Mouse (Mus musculus): ENCODE results near the gene Dnm1. TPM values are rescaled to one million over a fixed set of nuclear protein-coding genes. Genes with fewer than 3 reads are reported as not detected.

Dnm1 gene
- polyA plus RNA-seq, 1 experiment from 2014 or later: 11.8 TPM

- no peak for ATAC-seq
- Histone ChIP-seq H3K9me3 (ENCODE audit: control insufficient read depth, low read length) (no peaks in the 10 kb centered on the region), H3K27ac (ENCODE audit: low read length) (no peak overlapping the region), H3K4me1 (ENCODE audit: control insufficient read depth, insufficient read depth, low read length) (peaks cover 4% of the 10 kb centered on the region; the same call in 1 of the 2 replicates), H3K4me2 (ENCODE audit: low read depth, low read length) (no peak overlapping the region), H3K27me3 (replicated peaks; ENCODE audit: control insufficient read depth, insufficient read depth, low read length) (no peaks in the 10 kb centered on the region; the same call in 1 of the 2 replicates), H3K4me3 (ENCODE audit: low read length) (no peak overlapping the region), H3K9ac (ENCODE audit: low read depth, low read length) (no peak overlapping the region), H3K36me3 (ENCODE audit: control insufficient read depth, insufficient read depth, low read length) (peaks cover 6% of the 10 kb centered on the region; the same call in 1 of the 2 replicates)
- WGBS: 81% methylated on average over 2 of the region's 2 CpGs
Measured at GRCm38 (mm10) chr2:32382689-32383088, 29.6 kb upstream of the Dnm1 start.

GRCm38 (mm10) chr2:32381775-32382223 is 28.7 kb upstream of the Dnm1 start, which contains the start of gene 1110008P14Rik:
Gene 1110008P14Rik, minus strand, starts transcription at chr2:32381938.
- Histone ChIP-seq H3K27ac (ENCODE audit: low read length) (no peak within 1 kb of the TSS), H3K27me3 (replicated peaks; ENCODE audit: control insufficient read depth, insufficient read depth, low read length) (no peaks in the 10 kb centered on the region; the same call in 1 of the 2 replicates), H3K36me3 (ENCODE audit: control insufficient read depth, insufficient read depth, low read length) (peaks cover 14% of the 10 kb centered on the region), H3K4me1 (ENCODE audit: control insufficient read depth, insufficient read depth, low read length) (peaks cover 4% of the 10 kb centered on the region; the same call in 1 of the 2 replicates), H3K4me3 (ENCODE audit: low read length) (peak within 1 kb of the TSS; percentile 75), H3K9me3 (ENCODE audit: control insufficient read depth, low read length) (no peaks in the 10 kb centered on the region), H3K4me2 (ENCODE audit: low read depth, low read length) (peak within 1 kb of the TSS; percentile 99), H3K9ac (ENCODE audit: low read depth, low read length) (peak within 1 kb of the TSS; percentile 72)
- ATAC-seq: peak; percentile 96
- WGBS: 1% methylated on average over 46 of the region's 47 CpGs

GRCm38 (mm10) chr2:32381141-32381774 is 28.1 kb upstream of the Dnm1 start:
- Histone ChIP-seq H3K27me3 (replicated peaks; ENCODE audit: control insufficient read depth, insufficient read depth, low read length) (no peaks in the 10 kb centered on the region; the same call in 1 of the 2 replicates), H3K4me1 (ENCODE audit: control insufficient read depth, insufficient read depth, low read length) (peaks cover 4% of the 10 kb centered on the region; the same call in 1 of the 2 replicates), H3K4me3 (ENCODE audit: low read length) (peak overlapping the region; percentile 75), H3K9me3 (ENCODE audit: control insufficient read depth, low read length) (no peaks in the 10 kb centered on the region), H3K36me3 (ENCODE audit: control insufficient read depth, insufficient read depth, low read length) (peaks cover 15% of the 10 kb centered on the region), H3K9ac (ENCODE audit: low read depth, low read length) (peak overlapping the region; percentile 72), H3K4me2 (ENCODE audit: low read depth, low read length) (peak overlapping the region; percentile 99), H3K27ac (ENCODE audit: low read length) (no peak overlapping the region)
- ATAC-seq: peak; percentile 47; the same call in 1 of the 2 replicates
- 1% methylated on average over 27 of the region's 27 CpGs for WGBS

GRCm38 (mm10) chr2:32380001-32380500 is 26.9 kb upstream of the Dnm1 start:
- Histone ChIP-seq H3K4me2 (ENCODE audit: low read depth, low read length) (no peak overlapping the region), H3K27me3 (replicated peaks; ENCODE audit: control insufficient read depth, insufficient read depth, low read length) (no peaks in the 10 kb centered on the region; the same call in 1 of the 2 replicates), H3K4me1 (ENCODE audit: control insufficient read depth, insufficient read depth, low read length) (peaks cover 4% of the 10 kb centered on the region; the same call in 1 of the 2 replicates), H3K4me3 (ENCODE audit: low read length) (no peak overlapping the region), H3K9me3 (ENCODE audit: control insufficient read depth, low read length) (no peaks in the 10 kb centered on the region), H3K27ac (ENCODE audit: low read length) (no peak overlapping the region), H3K9ac (ENCODE audit: low read depth, low read length) (no peak overlapping the region), H3K36me3 (ENCODE audit: control insufficient read depth, insufficient read depth, low read length) (peaks cover 20% of the 10 kb centered on the region)
- 87% methylated on average over 7 of the region's 7 CpGs for WGBS
- no peak for ATAC-seq

- H3K27ac ChIP-seq (ENCODE audit: low read length): no peak overlapping the region
- peaks cover 7% of the 10 kb centered on the region for H3K4me1 ChIP-seq (ENCODE audit: control insufficient read depth, insufficient read depth, low read length)
- H3K9me3 ChIP-seq (ENCODE audit: control insufficient read depth, low read length): no peaks in the 10 kb centered on the region
- H3K4me2 ChIP-seq (ENCODE audit: low read depth, low read length): no peak overlapping the region
- H3K36me3 ChIP-seq (ENCODE audit: control insufficient read depth, insufficient read depth, low read length): peaks cover 28% of the 10 kb centered on the region
- 93% methylated on average over 10 of the region's 10 CpGs for WGBS
- no peak overlapping the region for H3K4me3 ChIP-seq (ENCODE audit: low read length)
- no peaks in the 10 kb centered on the region for H3K27me3 ChIP-seq (replicated peaks; ENCODE audit: control insufficient read depth, insufficient read depth, low read length)
- no peak for ATAC-seq
- H3K9ac ChIP-seq (ENCODE audit: low read depth, low read length): no peak overlapping the region
Measured at GRCm38 (mm10) chr2:32376963-32377362, 23.8 kb upstream of the Dnm1 start.

- H3K27ac ChIP-seq (ENCODE audit: low read length): no peak overlapping the region
- H3K9me3 ChIP-seq (ENCODE audit: control insufficient read depth, low read length): no peaks in the 10 kb centered on the region
- peaks cover 3% of the 10 kb centered on the region for H3K4me1 ChIP-seq (ENCODE audit: control insufficient read depth, insufficient read depth, low read length)
- WGBS: 88% methylated on average over 13 of the region's 13 CpGs
- no peak overlapping the region for H3K4me3 ChIP-seq (ENCODE audit: low read length)
- ATAC-seq: no peak
- H3K36me3 ChIP-seq (ENCODE audit: control insufficient read depth, insufficient read depth, low read length): peaks cover 34% of the 10 kb centered on the region
- H3K27me3 ChIP-seq (replicated peaks; ENCODE audit: control insufficient read depth, insufficient read depth, low read length): no peaks in the 10 kb centered on the region
- H3K4me2 ChIP-seq (ENCODE audit: low read depth, low read length): no peak overlapping the region
- H3K9ac ChIP-seq (ENCODE audit: low read depth, low read length): no peak overlapping the region
Measured at GRCm38 (mm10) chr2:32375317-32375940, 22.3 kb upstream of the Dnm1 start.

GRCm38 (mm10) chr2:32374191-32374590 is 21.1 kb upstream of the Dnm1 start:
- Histone ChIP-seq H3K4me2 (ENCODE audit: low read depth, low read length) (no peak overlapping the region), H3K9ac (ENCODE audit: low read depth, low read length) (no peak overlapping the region), H3K36me3 (ENCODE audit: control insufficient read depth, insufficient read depth, low read length) (peaks cover 36% of the 10 kb centered on the region), H3K4me3 (ENCODE audit: low read length) (no peak overlapping the region), H3K9me3 (ENCODE audit: control insufficient read depth, low read length) (no peaks in the 10 kb centered on the region), H3K4me1 (ENCODE audit: control insufficient read depth, insufficient read depth, low read length) (peaks cover 3% of the 10 kb centered on the region), H3K27ac (ENCODE audit: low read length) (no peak overlapping the region), H3K27me3 (replicated peaks; ENCODE audit: control insufficient read depth, insufficient read depth, low read length) (no peaks in the 10 kb centered on the region)
- 91% methylated on average over 10 of the region's 10 CpGs for WGBS
- ATAC-seq: no peak

- Histone ChIP-seq H3K4me2 (ENCODE audit: low read depth, low read length) (no peak overlapping the region), H3K27ac (ENCODE audit: low read length) (no peak overlapping the region), H3K9me3 (ENCODE audit: control insufficient read depth, low read length) (no peaks in the 10 kb centered on the region), H3K36me3 (ENCODE audit: control insufficient read depth, insufficient read depth, low read length) (peaks cover 16% of the 10 kb centered on the region), H3K4me1 (ENCODE audit: control insufficient read depth, insufficient read depth, low read length) (peaks cover 10% of the 10 kb centered on the region), H3K9ac (ENCODE audit: low read depth, low read length) (no peak overlapping the region), H3K27me3 (replicated peaks; ENCODE audit: control insufficient read depth, insufficient read depth, low read length) (no peaks in the 10 kb centered on the region), H3K4me3 (ENCODE audit: low read length) (no peak overlapping the region)
- no peak for ATAC-seq
- 94% methylated on average over 5 of the region's 5 CpGs for WGBS
Measured at GRCm38 (mm10) chr2:32367315-32367714, 14.2 kb upstream of the Dnm1 start.

- no peaks in the 10 kb centered on the region for H3K9me3 ChIP-seq (ENCODE audit: control insufficient read depth, low read length)
- WGBS: 77% methylated on average over 8 of the region's 8 CpGs
- H3K4me2 ChIP-seq (ENCODE audit: low read depth, low read length): peak overlapping the region; percentile 81
- peak overlapping the region; percentile 89 for H3K9ac ChIP-seq (ENCODE audit: low read depth, low read length)
- no peak overlapping the region for H3K27ac ChIP-seq (ENCODE audit: low read length)
- H3K4me3 ChIP-seq (ENCODE audit: low read length): peak overlapping the region; percentile 79
- no peak for ATAC-seq
- peaks cover 5% of the 10 kb centered on the region for H3K36me3 ChIP-seq (ENCODE audit: control insufficient read depth, insufficient read depth, low read length)
- H3K27me3 ChIP-seq (replicated peaks; ENCODE audit: control insufficient read depth, insufficient read depth, low read length): 0 out of 2 replicates have a peak, but pooled peaks cover 3% of the 10 kb centered on the region
- peaks cover 16% of the 10 kb centered on the region for H3K4me1 ChIP-seq (ENCODE audit: control insufficient read depth, insufficient read depth, low read length)
Measured at GRCm38 (mm10) chr2:32364121-32364520, 11.0 kb upstream of the Dnm1 start.
